Mouse (Mus musculus) layer of hippocampus, postnatal 25 days (tissue): ENCODE data around the gene Tubb2b. TPM values are rescaled to one million over a fixed set of nuclear protein-coding genes. Genes with fewer than 3 reads are reported as not detected.

ENCODE experiments used
- DNase-seq, 2 experiments: peaks; one replicate each; pipeline ENCODE4 v3.0.0; 2022; ENCODE audit warnings: mixed read lengths in 2 of 2, low spot score in 1 of 2; ENCODE audit errors: extremely low spot score in 1 of 2
- total RNA-seq, 2 experiments: library from RNA; stranded (reverse); gene quantifications; 2 replicates each; pipeline ENCODE4 v1.2.3; 2021

The Tubb2b gene
- total RNA-seq, 2 experiments from 2014 or later, result 319 to 347 TPM

- DNase-seq, result peak; percentile 91 to 97
Measured at GRCm38 (mm10) chr13:34077492-34078271, 52.6 kb downstream of the Tubb2b start, which contains the start of gene Tubb2a. Gene Tubb2a (minus strand): TSS chr13:34078007.

Other genes starting within 250 kb of the Tubb2b start
- under 1 TPM; 0.32 to 0.61 TPM for gene Serpinb6c, start 224.8 kb downstream of the Tubb2b start, total RNA-seq
- 1 to 10 TPM; 5.5 to 5.8 TPM for gene Nqo2, start 165.8 kb downstream of the Tubb2b start, total RNA-seq
- gene Ripk1, start 128.1 kb downstream of the Tubb2b start, total RNA-seq, result 1 to 10 TPM; 5.7 to 9.7 TPM
- 10 to 100 TPM; 38.0 to 43.8 TPM for gene Serpinb6a, start 127.7 kb downstream of the Tubb2b start, total RNA-seq
- 10 to 100 TPM; 41.5 to 46.1 TPM for gene Bphl, start 92.9 kb downstream of the Tubb2b start, total RNA-seq
- gene Tubb2a, start 52.5 kb downstream of the Tubb2b start, total RNA-seq, result 1,000 to 10,000 TPM; 1,288 to 1,354 TPM
- gene Psmg4, start 32.5 kb upstream of the Tubb2b start, total RNA-seq, result 10 to 100 TPM; 26.2 to 26.7 TPM
- 10 to 100 TPM; 43.3 to 43.7 TPM for gene Slc22a23, start 214.7 kb upstream of the Tubb2b start, total RNA-seq